Mouse (Mus musculus) CH12.LX (cell line): ENCODE results near the gene Coq2. TPM values are rescaled to one million over a fixed set of nuclear protein-coding genes. Genes with fewer than 3 reads are reported as not detected.
A peak's percentile ranks its signal among the peaks of the same experiment; 100 is the strongest.

Experiments used
- DNase-seq: peaks from one replicate; pipeline ENCODE4 v3.0.0-alpha.2; 2013; ENCODE audit errors: extremely low read depth
- H3K27ac ChIP-seq: 2 replicates; pipeline ENCODE4 v1.5.1; 2012; ENCODE audit warnings: low read depth, mild to moderate bottlenecking, control low read depth, moderate library complexity; ENCODE audit not compliant: insufficient read depth
- H3K27me3 ChIP-seq: replicated peaks from 2 replicates; pipeline ENCODE3; 2012; ENCODE audit warnings: inconsistent platforms
- H3K36me3 ChIP-seq, 2 experiments: replicated peaks in 1 of 2; 2 replicates each; pipeline versions ENCODE3 to v1.6.1; 2012; ENCODE audit warnings: inconsistent platforms in 1 of 2, low read length in 1 of 2, mild to moderate bottlenecking in 1 of 2, mixed read lengths in 1 of 2, moderate library complexity in 1 of 2; ENCODE audit not compliant: control insufficient read depth in 1 of 2, insufficient read depth in 1 of 2
- H3K4me1 ChIP-seq, 2 experiments: 2 replicates each; pipeline ENCODE4 v1.6.1; 2012; ENCODE audit warnings: inconsistent platforms in 1 of 2, moderate library complexity in 1 of 2; ENCODE audit not compliant: insufficient read depth in 2 of 2, control insufficient read depth in 1 of 2
- H3K4me2 ChIP-seq: 2 replicates; pipeline ENCODE4 v1.6.1; 2012; ENCODE audit warnings: low read depth, mild to moderate bottlenecking, control low read depth; ENCODE audit not compliant: poor library complexity, insufficient read depth, severe bottlenecking
- H3K4me3 ChIP-seq, 3 experiments: fragments of 150-350 bp in 1 of 3; sonication (generic) in 1 of 3; replicated peaks in 1 of 3; 2 replicates each; pipeline versions ENCODE3 to v1.5.1; 2011 to 2012; ENCODE audit warnings: low read depth in 2 of 3, low read length in 2 of 3, mild to moderate bottlenecking in 2 of 3, moderate library complexity in 2 of 3, control low read depth in 1 of 3, improper control_type of control experiment in 1 of 3, inconsistent platforms in 1 of 3, mixed read lengths in 1 of 3; ENCODE audit not compliant: poor library complexity in 1 of 3
- H3K79me2 ChIP-seq: replicated peaks from 2 replicates; pipeline ENCODE4 v1.6.1; 2012; ENCODE audit warnings: mild to moderate bottlenecking, moderate library complexity; ENCODE audit not compliant: control insufficient read depth, poor library complexity, insufficient read depth, severe bottlenecking; ENCODE audit errors: extremely low read depth
- H3K9ac ChIP-seq: 2 replicates; pipeline ENCODE4 v1.6.1; 2012; ENCODE audit warnings: low read depth, mild to moderate bottlenecking, control low read depth, moderate library complexity; ENCODE audit not compliant: insufficient read depth
- H3K9me3 ChIP-seq: replicated peaks from 2 replicates; pipeline ENCODE3; 2012; ENCODE audit warnings: low read length, inconsistent platforms, mixed read lengths
- JUND ChIP-seq: conservative IDR thresholded peaks from 2 replicates; pipeline ENCODE4 v1.6.1; 2011; ENCODE audit warnings: low read depth, low read length, improper control_type of control experiment
- MAZ ChIP-seq: IDR thresholded peaks from 2 replicates; pipeline ENCODE4 v1.6.1; 2012; ENCODE audit warnings: low read depth, mild to moderate bottlenecking, inconsistent platforms, low read length, improper control_type of control experiment, moderate library complexity
- MYC ChIP-seq: IDR thresholded peaks from 2 replicates; pipeline ENCODE4 v1.6.1; 2011; ENCODE audit warnings: low read depth, mild to moderate bottlenecking, improper control_type of control experiment, low read length
- USF1 ChIP-seq: IDR thresholded peaks from 2 replicates; pipeline ENCODE4 v1.6.1; 2014; ENCODE audit warnings: low read depth, mild to moderate bottlenecking, inconsistent platforms, low read length, improper control_type of control experiment
- ZKSCAN1 ChIP-seq: IDR thresholded peaks from 2 replicates; pipeline ENCODE4 v1.6.1; 2012; ENCODE audit warnings: low read depth, inconsistent platforms, low read length, improper control_type of control experiment, borderline replicate concordance
- dilution Hi-C: fragments of 300-500 bp; cut with MboI; formaldehyde crosslinking; loops from 2 replicates; pipeline ENCODE4 v1.14.3; 2020; ENCODE audit warnings: low sequenced_read_pairs; ENCODE audit not compliant: extremely low pct_unique_long_range_greater_than_20kb, extremely low pct_ligation_motif_present
- in situ Hi-C: fragments of 300-500 bp; cut with MboI; formaldehyde crosslinking; loops from 3 replicates; pipeline ENCODE4 v1.14.3; 2019; ENCODE audit warnings: low sequenced_read_pairs, low pct_ligation_motif_present, low pct_unique_long_range_greater_than_20kb, mixed read lengths
- polyA plus RNA-seq: library from polyadenylated mRNA; unstranded; fragments of >175 nt; gene quantifications from 2 replicates; pipeline ENCODE4 v1.2.1, GENCODE M21; 2012; ENCODE audit warnings: low read depth; ENCODE audit not compliant: insufficient read length
- total RNA-seq, 2 experiments: library from RNA; depleted of rRNA; stranded (reverse); fragments of 300-350 nt in 1 of 2; fragments of >200 nt in 1 of 2; gene quantifications; 2 replicates each; pipeline ENCODE4 v1.2.3; 2012 to 2014

The Coq2 gene
- total and polyA plus RNA-seq, 3 experiments: 49.1 to 56.5 (median 50.1) TPM

DNA sequence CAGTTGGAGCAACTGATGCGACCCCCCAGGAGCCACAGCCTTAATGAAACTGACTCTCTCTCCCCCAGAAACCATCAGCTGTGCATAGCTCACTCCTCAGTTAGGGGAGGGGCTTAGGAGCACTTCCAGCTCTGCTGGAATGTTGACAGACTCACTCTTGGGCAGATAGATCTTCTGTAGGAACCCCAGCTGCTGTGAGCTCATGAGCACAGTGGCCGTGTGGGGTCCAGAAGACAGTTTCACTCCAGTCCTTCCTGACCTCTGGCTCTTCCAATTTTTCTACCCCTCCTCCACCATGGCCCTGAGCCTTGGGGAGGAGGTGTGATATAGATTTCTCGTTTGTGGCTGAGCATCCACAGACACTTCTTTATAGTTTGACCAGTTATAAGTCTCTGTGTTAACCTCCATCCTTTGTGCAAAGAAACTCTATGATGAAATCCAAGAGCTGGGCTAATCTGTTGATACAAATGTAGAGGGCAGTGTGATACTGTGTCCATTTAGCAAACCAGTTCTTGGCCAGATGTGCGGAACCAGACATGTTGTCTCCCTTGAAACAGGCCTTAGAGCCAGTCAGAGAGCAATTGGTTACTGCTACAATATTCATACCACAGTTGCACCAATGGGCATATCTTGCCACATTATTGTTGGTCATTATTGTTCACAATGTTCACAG lies 67.7 kb downstream of the Coq2 start:
- Histone ChIP-seq H3K9me3 (no peaks in the 10 kb centered on the region), H3K4me2 (no peak overlapping the region), H3K4me1 (peaks cover 5 to 19% of the 10 kb centered on the region in 2 experiments; a peak in 2 of 4 replicates), H3K79me2 (no peaks in the 10 kb centered on the region), H3K36me3 (no peaks in the 10 kb centered on the region), H3K27me3 (no peaks in the 10 kb centered on the region), H3K4me3 (no peak overlapping the region), H3K27ac (no peak overlapping the region), H3K9ac (no peak overlapping the region)
- TF ChIP-seq ZKSCAN1 (no peak), MAZ (no peak), MYC (0 out of 2 replicates have a peak, but pooled peaks have one; percentile 18)
- in situ Hi-C loops: no loop called here
- dilution Hi-C loops: no loop called here
- no peak for DNase-seq

DNA sequence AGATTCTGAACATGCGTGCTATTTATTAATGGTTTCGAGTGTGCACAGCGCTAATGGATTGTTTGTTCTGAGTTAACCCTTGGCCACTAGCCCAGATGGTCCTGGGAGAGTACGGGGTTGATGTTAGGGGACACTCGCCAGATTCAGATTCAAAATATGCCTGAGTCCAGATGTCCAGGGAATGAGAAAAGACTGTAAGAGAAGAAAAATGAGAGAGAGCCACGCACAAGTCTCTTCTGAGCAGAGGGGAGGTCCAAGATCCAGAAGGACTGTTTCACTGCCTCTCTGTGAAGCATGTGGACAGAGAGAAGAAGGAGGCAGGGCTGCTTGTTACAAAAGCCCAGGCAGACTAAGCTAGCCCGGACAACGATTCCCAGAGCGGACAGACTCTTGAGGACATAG lies 69.1 kb downstream of the Coq2 start:
- Histone ChIP-seq H3K4me2 (no peak overlapping the region), H3K36me3 (no peaks in the 10 kb centered on the region), H3K9me3 (no peaks in the 10 kb centered on the region), H3K4me1 (peaks cover 5 to 28% of the 10 kb centered on the region in 2 experiments; a peak in 2 of 4 replicates), H3K9ac (no peak overlapping the region), H3K27ac (no peak overlapping the region), H3K4me3 (no peak overlapping the region), H3K27me3 (no peaks in the 10 kb centered on the region), H3K79me2 (no peaks in the 10 kb centered on the region)
- dilution Hi-C loops (no loop called here), in situ Hi-C loops (no loop called here)
- DNase-seq: no peak
- TF ChIP-seq USF1 (no peak), JUND (no peak)

Other genes starting within 250 kb of the Coq2 start
- gene Lin54, start 174.5 kb downstream of the Coq2 start, total RNA-seq (2012; rRNA removed): 12.8 and 12.9 TPM in 2 replicates
- 14.1 and 15.2 TPM in 2 replicates for gene Lin54, start 174.5 kb downstream of the Coq2 start, total RNA-seq (2014; rRNA removed)
- gene Lin54, start 174.5 kb downstream of the Coq2 start, polyA plus RNA-seq: 11.8 and 14.1 TPM in 2 replicates
- gene Cops4, start 156.8 kb downstream of the Coq2 start, total RNA-seq (2012; rRNA removed): 122 and 149 TPM in 2 replicates
- 264 and 298 TPM in 2 replicates for gene Cops4, start 156.8 kb downstream of the Coq2 start, total RNA-seq (2014; rRNA removed)
- gene Cops4, start 156.8 kb downstream of the Coq2 start, polyA plus RNA-seq: 133 and 134 TPM in 2 replicates
- 64.3 and 99.9 TPM in 2 replicates for gene Plac8, start 102.9 kb downstream of the Coq2 start, total RNA-seq (2012; rRNA removed)
- gene Plac8, start 102.9 kb downstream of the Coq2 start, total RNA-seq (2014; rRNA removed): 235 and 258 TPM in 2 replicates
- gene Plac8, start 102.9 kb downstream of the Coq2 start, polyA plus RNA-seq: 151 and 161 TPM in 2 replicates
- gene Hpse, start 44.6 kb upstream of the Coq2 start, total RNA-seq (2012; rRNA removed): 8.0 and 9.5 TPM in 2 replicates
- gene Hpse, start 44.6 kb upstream of the Coq2 start, total RNA-seq (2014; rRNA removed): 3.8 and 4.0 TPM in 2 replicates
- 3.3 and 3.7 TPM in 2 replicates for gene Hpse, start 44.6 kb upstream of the Coq2 start, polyA plus RNA-seq
- gene Helq, start 123.5 kb upstream of the Coq2 start, total RNA-seq (2012; rRNA removed): 12.1 and 19.6 TPM in 2 replicates
- gene Helq, start 123.5 kb upstream of the Coq2 start, total RNA-seq (2014; rRNA removed): 13.1 and 15.7 TPM in 2 replicates
- 24.3 and 31.4 TPM in 2 replicates for gene Helq, start 123.5 kb upstream of the Coq2 start, polyA plus RNA-seq
- 87.2 and 121 TPM in 2 replicates for gene Mrps18c, start 123.5 kb upstream of the Coq2 start, total RNA-seq (2012; rRNA removed)
- 111 and 141 TPM in 2 replicates for gene Mrps18c, start 123.5 kb upstream of the Coq2 start, total RNA-seq (2014; rRNA removed)
- gene Mrps18c, start 123.5 kb upstream of the Coq2 start, polyA plus RNA-seq: 185 and 216 TPM in 2 replicates
- gene Abraxas1, start 145.8 kb upstream of the Coq2 start, total RNA-seq (2012; rRNA removed): 13.4 and 19.0 TPM in 2 replicates
- 34.9 and 40.0 TPM in 2 replicates for gene Abraxas1, start 145.8 kb upstream of the Coq2 start, total RNA-seq (2014; rRNA removed)
- gene Abraxas1, start 145.8 kb upstream of the Coq2 start, polyA plus RNA-seq: 29.3 and 30.9 TPM in 2 replicates
- gene Gpat3, start 170.6 kb upstream of the Coq2 start, total RNA-seq (2012; rRNA removed): 0.46 and 0.68 TPM in 2 replicates
- 1.5 TPM in 2 replicates for gene Gpat3, start 170.6 kb upstream of the Coq2 start, total RNA-seq (2014; rRNA removed)
- gene Gpat3, start 170.6 kb upstream of the Coq2 start, polyA plus RNA-seq: 1.2 TPM in 2 replicates